Mouse (Mus musculus): ENCODE results near the gene Hsd3b7. TPM values are rescaled to one million over a fixed set of nuclear protein-coding genes. Genes with fewer than 3 reads are reported as not detected.

The Hsd3b7 gene
- total RNA-seq (2014; fragmentation: Nextera tagmentation) (38.9 and 56.1 TPM in 2 replicates), total RNA-seq (2017) (16.8 and 60.3 TPM in 2 replicates)

GRCm38 (mm10) chr7:127800435-127801009 lies at the start of gene Hsd3b7:
Hsd3b7 (plus strand) TSS chr7:127800604.
- peak; percentile 45 for ATAC-seq (replicated peaks; ENCODE audit: low FRiP score, low TSS enrichment, poor library complexity, severe bottlenecking)

GRCm38 (mm10) chr7:127751619-127752018 lies 48.8 kb upstream of the Hsd3b7 start:
- ATAC-seq (replicated peaks; ENCODE audit: low FRiP score, low TSS enrichment, poor library complexity, severe bottlenecking), result no peak

GRCm38 (mm10) chr7:127752069-127752468 lies 48.3 kb upstream of the Hsd3b7 start:
- ATAC-seq (replicated peaks; ENCODE audit: low FRiP score, low TSS enrichment, poor library complexity, severe bottlenecking), result no peak

- ATAC-seq (replicated peaks; ENCODE audit: low FRiP score, low TSS enrichment, poor library complexity, severe bottlenecking), result no peak
These were observed 47.2 kb upstream of the Hsd3b7 start for GRCm38 (mm10) chr7:127753158-127753557.

GRCm38 (mm10) chr7:127753741-127754140 lies 46.7 kb upstream of the Hsd3b7 start:
- ATAC-seq (replicated peaks; ENCODE audit: low FRiP score, low TSS enrichment, poor library complexity, severe bottlenecking), result no peak

- no peak for ATAC-seq (replicated peaks; ENCODE audit: low FRiP score, low TSS enrichment, poor library complexity, severe bottlenecking)
These were observed 40.7 kb upstream of the Hsd3b7 start for GRCm38 (mm10) chr7:127759716-127760115.

- no peak for ATAC-seq (replicated peaks; ENCODE audit: low FRiP score, low TSS enrichment, poor library complexity, severe bottlenecking)
These were observed 39.9 kb upstream of the Hsd3b7 start for GRCm38 (mm10) chr7:127760478-127760877.

- peak; percentile 77 for ATAC-seq (replicated peaks; ENCODE audit: low FRiP score, low TSS enrichment, poor library complexity, severe bottlenecking)
These were observed 39.4 kb upstream of the Hsd3b7 start for GRCm38 (mm10) chr7:127761026-127761425.

- ATAC-seq (replicated peaks; ENCODE audit: low FRiP score, low TSS enrichment, poor library complexity, severe bottlenecking), result no peak
These were observed 36.8 kb upstream of the Hsd3b7 start for GRCm38 (mm10) chr7:127763642-127764041.

GRCm38 (mm10) chr7:127765756-127766155 lies 34.6 kb upstream of the Hsd3b7 start:
- no peak for ATAC-seq (replicated peaks; ENCODE audit: low FRiP score, low TSS enrichment, poor library complexity, severe bottlenecking)

GRCm38 (mm10) chr7:127766851-127767609 lies 33.4 kb upstream of the Hsd3b7 start:
- peak; percentile 83 for ATAC-seq (replicated peaks; ENCODE audit: low FRiP score, low TSS enrichment, poor library complexity, severe bottlenecking)

GRCm38 (mm10) chr7:127767671-127768345 lies 32.6 kb upstream of the Hsd3b7 start:
- ATAC-seq (replicated peaks; ENCODE audit: low FRiP score, low TSS enrichment, poor library complexity, severe bottlenecking), result peak; percentile 31

GRCm38 (mm10) chr7:127768346-127768996 lies 31.9 kb upstream of the Hsd3b7 start:
- ATAC-seq (replicated peaks; ENCODE audit: low FRiP score, low TSS enrichment, poor library complexity, severe bottlenecking), result no peak

GRCm38 (mm10) chr7:127768997-127769593 lies 31.3 kb upstream of the Hsd3b7 start:
- ATAC-seq (replicated peaks; ENCODE audit: low FRiP score, low TSS enrichment, poor library complexity, severe bottlenecking), result peak; percentile 15; the same call in 1 of the 2 replicates

- 0 out of 2 replicates have a peak, but pooled peaks have one; percentile 13 for ATAC-seq (replicated peaks; ENCODE audit: low FRiP score, low TSS enrichment, poor library complexity, severe bottlenecking)
These were observed 30.8 kb upstream of the Hsd3b7 start, which contains the start of gene Orai3 for GRCm38 (mm10) chr7:127769651-127770038. Orai3 (plus strand) TSS chr7:127769815.

- no peak for ATAC-seq (replicated peaks; ENCODE audit: low FRiP score, low TSS enrichment, poor library complexity, severe bottlenecking)
These were observed 30.1 kb upstream of the Hsd3b7 start for GRCm38 (mm10) chr7:127770039-127770905.

- no peak for ATAC-seq (replicated peaks; ENCODE audit: low FRiP score, low TSS enrichment, poor library complexity, severe bottlenecking)
These were observed 29.1 kb upstream of the Hsd3b7 start for GRCm38 (mm10) chr7:127771262-127771661.

- ATAC-seq (replicated peaks; ENCODE audit: low FRiP score, low TSS enrichment, poor library complexity, severe bottlenecking), result no peak
These were observed 28.3 kb upstream of the Hsd3b7 start for GRCm38 (mm10) chr7:127772080-127772479.

Data from megakaryocyte-erythroid progenitor cell, adult 5-6 weeks (primary cell).